Mouse (Mus musculus): ENCODE results near the gene Hyal1.
A peak's percentile ranks its signal among the peaks of the same experiment; 100 is the strongest.
"Not testable (repeated sequence)": the region's sequence is repeated elsewhere in the genome, so short reads cannot be mapped to it uniquely, and the experiment has no call there.

Hyal1 gene

GRCm38 (mm10) chr9:107551117-107551889, 25.4 kb upstream of the Hyal1 start, which contains the start of gene Rassf1:
Gene Rassf1, plus strand, starts transcription at chr9:107551555.
- DNase-seq = peak; percentile 41 to 52

DNA sequence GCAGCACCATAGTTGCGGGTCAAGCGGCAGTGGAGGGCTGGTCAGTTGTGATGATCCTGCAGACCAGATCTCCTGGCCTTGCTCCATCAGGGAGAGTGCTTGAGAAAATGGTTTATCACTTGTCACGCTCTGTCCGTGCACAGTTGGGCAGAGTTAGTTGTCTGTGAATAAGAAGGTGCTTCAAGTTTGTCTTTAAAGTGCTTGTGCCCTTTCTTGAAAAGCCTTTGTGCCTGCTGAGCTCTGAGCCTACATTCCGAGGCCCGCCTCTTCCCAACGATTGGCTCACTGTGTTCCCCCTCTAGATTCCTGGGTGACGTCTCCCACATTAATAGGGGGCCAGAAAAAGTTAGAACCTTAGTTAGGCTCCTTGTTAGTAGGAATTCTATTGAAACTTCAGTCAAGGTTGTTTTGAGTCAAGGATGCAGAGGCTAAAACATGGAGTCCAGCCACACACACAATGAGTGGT, 24.8 kb upstream of the Hyal1 start:
- no peak for DNase-seq

GRCm38 (mm10) chr9:107552690-107553393, 23.9 kb upstream of the Hyal1 start:
- no peak for DNase-seq

GRCm38 (mm10) chr9:107553541-107554318, 23.0 kb upstream of the Hyal1 start:
- peak in 1 of 2 experiments; percentile 53 for DNase-seq

- peak; percentile 94 for DNase-seq
These were observed 22.4 kb upstream of the Hyal1 start for GRCm38 (mm10) chr9:107554319-107554825.

DNA sequence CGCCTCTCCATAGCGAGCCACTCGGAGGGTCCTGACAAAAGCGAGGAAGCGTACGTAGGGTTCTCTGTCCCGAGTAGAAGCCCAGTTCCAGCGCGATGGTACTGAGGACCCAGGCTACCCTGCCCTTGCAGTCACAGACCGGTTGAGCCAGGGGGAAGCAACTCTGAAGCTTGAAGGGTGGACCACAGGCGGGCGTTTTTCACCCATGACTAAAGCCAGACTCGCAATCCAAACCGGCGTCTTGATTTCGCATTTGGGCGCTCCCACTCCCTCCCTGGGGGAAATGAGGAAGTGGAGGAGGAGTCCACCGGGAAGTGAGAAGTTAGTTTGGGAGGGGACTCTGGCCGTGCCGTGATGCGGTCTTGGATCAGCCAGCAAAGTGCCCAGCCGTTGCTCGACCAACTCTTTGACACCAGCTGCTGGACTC, 21.7 kb upstream of the Hyal1 start:
- DNase-seq = no peak

DNA sequence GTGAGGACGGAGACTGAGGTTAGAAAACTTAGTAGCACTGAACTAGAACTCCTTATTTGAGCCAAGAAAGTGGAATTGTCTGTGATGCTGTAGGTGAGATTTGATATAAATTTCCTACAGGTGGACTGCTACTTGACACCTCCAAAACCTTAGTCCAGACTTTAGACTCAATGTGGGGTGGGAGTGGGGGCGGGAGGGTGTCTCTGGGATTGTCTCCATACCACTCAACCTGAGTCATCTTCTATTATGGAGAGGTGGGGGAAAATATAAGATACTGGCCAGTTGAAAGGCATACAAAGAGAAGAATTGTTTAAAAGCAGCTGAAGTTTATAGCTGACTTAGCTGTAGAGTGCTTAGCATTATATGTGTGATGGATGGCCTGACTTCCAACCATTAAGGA, 21.0 kb upstream of the Hyal1 start:
- DNase-seq = no peak

- DNase-seq = no peak
These were observed 20.4 kb upstream of the Hyal1 start for GRCm38 (mm10) chr9:107556346-107556745.

DNA sequence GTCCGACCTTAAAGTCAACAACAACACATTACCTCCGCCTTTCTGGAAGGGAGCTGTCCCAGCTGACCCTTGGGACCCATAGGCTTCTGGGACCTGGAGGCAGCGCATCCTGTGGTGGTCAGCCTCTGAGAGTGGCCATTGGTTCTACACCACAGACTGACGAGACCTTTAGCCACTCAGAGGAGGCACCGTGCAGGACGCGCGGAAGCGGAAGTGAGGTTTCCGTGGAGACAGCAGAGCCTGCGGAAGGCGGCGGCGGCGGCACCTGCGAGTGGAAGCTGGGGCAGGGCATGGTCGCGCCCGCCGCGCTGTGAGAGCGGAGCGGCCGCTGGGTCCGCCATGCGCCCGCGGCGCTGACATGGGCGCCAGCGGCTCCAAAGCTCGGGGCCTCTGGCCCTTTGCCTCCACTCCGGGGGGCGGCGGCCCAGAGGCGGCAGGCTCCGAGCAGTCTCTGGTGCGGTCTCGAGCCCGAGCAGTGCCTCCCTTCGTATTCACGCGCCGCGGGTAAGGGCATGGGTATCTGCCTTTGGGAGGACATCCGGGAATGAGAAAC, 13.6 kb upstream of the Hyal1 start, which contains the start of gene Tusc2:
TSS of gene Tusc2 (plus strand) at position 227 of the 553 bp plus-strand sequence.
- DNase-seq = peak; percentile 92 to 99

DNA sequence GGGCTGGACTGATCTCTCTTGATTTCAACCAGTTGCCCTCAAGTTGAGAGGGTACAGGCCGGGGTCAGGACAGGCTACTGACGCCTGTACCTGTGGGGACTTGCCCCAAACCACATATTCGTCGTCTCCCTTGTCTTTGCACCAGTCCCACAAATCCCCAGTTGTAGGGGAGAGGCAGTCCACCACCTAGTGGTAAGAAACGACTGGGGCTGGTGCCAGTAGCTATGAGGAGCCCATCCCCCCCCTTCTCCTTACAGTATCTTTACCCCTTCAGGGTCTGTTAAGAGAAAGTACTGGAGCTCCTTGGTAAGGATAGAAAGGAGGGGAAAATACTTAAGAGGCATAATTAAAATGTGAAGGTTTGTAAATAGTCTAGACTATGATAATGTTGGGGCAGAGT, 11.2 kb upstream of the Hyal1 start:
- DNase-seq = not testable (repeated sequence)

GRCm38 (mm10) chr9:107566041-107566709, 10.6 kb upstream of the Hyal1 start:
- DNase-seq = peak; percentile 82 to 83

DNA sequence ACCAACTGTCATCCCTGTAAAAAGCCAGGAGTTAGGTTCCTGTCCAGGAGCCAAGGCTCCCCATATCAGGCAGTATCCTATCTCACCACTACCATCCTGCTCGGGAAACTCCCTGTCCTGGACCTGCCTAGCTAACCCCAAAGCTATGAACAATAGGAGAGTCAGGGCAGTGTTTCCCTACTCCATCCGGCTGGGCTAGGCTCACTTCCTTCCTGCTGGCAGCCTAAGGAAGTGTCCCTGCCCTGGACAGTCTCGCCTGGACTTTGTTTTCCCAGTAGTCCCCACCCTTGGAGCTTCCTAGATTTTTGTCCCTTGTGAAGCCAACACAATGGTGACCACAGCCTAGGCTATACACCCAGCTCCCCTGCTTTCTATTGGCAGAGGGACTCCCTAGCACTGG, 9.9 kb upstream of the Hyal1 start:
- DNase-seq = no peak

DNA sequence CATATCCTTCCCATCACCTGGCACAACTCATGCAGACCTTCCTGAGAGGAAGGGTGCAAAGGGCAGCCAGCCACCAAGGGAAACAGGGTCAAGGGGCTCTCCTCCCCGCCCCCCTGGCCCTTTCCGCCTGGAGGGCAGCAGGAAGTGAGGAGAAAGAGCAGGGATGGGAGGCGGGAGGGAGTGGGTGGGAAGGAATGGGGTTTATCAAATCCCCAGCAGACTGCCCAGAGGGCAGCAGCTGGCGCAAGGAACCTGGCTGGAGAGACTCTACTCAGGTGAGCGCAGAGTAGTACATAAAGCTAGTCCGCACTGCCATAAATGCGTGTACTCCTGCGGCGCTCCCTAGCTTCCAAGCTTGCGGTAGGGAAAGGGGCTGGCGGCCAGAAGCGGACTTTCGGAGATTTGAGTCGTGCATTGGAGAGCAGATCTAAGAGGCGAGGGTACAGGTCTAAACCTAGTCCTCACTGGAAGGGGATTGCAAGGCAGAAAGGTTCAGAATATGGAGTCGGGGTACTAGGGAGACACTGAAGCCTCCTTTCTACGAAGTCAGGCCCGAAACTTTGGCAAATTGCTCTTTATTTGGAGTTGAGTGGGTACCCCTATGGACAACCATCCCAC, 8.9 kb upstream of the Hyal1 start, which contains the start of gene Hyal2:
TSS of gene Hyal2 (plus strand) at position 244 of the 618 bp plus-strand sequence.
- peak; percentile 19 to 23 for DNase-seq

GRCm38 (mm10) chr9:107568331-107569261, 8.1 kb upstream of the Hyal1 start:
- DNase-seq = peak; percentile 80 to 82

DNA sequence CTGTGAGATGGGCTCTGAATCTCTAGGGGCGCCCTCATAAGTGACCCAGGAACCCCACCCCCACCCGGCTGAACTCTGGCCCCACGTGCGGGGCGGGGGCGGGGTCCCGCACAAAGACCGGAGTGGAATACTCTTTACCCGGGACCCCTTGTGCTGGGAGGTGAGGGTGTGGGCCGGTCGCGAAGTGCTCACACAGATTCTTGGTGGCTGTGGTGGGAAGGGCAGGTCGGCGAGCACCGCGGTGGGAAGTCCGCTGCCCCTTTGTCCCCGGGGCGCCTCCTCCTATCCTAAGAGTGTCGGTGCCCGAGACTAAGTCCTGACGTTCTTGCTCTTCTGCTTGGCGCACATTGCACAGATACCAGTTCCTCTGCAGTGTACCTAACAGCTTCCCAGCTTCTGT, 7.5 kb upstream of the Hyal1 start:
- DNase-seq = peak in 1 of 2 experiments; percentile 30

DNA sequence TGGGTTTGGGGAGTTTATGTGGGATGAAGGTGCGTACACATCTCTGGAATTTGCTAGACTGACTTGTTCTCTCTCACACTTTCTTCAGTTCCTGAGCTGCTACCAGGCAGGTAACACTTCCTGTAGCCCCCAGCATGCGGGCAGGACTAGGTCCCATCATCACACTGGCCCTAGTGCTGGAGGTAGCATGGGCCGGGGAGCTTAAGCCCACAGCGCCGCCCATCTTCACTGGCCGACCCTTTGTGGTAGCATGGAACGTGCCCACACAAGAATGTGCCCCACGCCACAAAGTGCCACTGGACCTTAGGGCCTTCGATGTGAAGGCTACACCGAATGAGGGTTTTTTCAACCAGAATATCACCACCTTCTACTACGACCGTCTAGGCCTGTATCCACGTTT, 6.7 kb upstream of the Hyal1 start:
- DNase-seq = peak in 1 of 2 experiments; percentile 29

DNA sequence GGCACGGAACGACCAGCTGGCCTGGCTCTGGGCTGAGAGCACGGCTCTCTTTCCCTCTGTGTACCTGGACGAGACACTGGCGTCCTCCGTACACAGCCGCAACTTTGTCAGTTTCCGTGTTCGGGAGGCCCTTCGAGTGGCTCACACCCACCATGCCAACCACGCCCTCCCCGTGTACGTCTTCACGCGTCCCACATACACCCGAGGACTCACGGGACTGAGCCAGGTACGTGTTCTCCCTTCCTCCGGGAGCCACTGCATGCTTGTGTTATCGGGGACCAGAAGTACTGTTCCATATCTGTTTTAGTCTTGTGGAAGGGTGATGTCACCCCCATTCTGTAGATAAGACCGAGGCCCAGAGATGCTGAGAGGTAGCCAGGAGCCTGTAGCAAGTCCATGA, 5.9 kb upstream of the Hyal1 start:
- peak in 1 of 2 experiments; percentile 25 for DNase-seq

GRCm38 (mm10) chr9:107571534-107572326, 5.0 kb upstream of the Hyal1 start:
- DNase-seq = no peak

GRCm38 (mm10) chr9:107572327-107572662, 4.4 kb upstream of the Hyal1 start:
- DNase-seq = no peak
